Mouse (Mus musculus) cerebellum, postnatal 36 days (tissue): ENCODE measurements at regions not wholly inside any gene's neighbourhood (a gene's known extent, or its start where the extent isn't known, plus 50 kb on each side); places are given as distances from the start of the nearest gene placed in this dataset.
A peak's percentile ranks its signal among the peaks of the same experiment; 100 is the strongest.

Experiments used
- DNase-seq, 2 experiments: peaks; one replicate each; pipeline ENCODE4 v3.0.0; 2021 to 2022; ENCODE audit warnings: mixed read lengths in 2 of 2

DNA sequence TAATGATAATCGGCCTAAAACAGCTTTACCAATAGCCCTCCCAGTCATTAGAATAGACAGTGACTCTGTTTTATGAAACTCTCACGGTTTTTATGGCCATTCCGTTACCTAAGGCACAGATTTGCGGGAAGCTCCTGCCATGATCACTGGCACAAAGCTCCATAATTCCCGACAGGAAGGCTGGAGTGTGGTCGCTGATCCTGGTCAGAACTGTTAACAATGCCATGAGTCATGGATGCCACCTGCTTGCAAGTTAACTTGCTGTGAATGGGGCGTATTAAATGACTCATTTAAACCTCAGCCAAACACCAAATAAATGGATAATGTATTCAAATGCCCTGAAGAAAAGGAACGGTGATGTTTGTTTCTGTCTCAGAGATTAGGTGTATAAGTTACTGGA is 559.9 kb upstream of the Map3k7 start:
- DNase-seq: peak; percentile 9 to 24

DNA sequence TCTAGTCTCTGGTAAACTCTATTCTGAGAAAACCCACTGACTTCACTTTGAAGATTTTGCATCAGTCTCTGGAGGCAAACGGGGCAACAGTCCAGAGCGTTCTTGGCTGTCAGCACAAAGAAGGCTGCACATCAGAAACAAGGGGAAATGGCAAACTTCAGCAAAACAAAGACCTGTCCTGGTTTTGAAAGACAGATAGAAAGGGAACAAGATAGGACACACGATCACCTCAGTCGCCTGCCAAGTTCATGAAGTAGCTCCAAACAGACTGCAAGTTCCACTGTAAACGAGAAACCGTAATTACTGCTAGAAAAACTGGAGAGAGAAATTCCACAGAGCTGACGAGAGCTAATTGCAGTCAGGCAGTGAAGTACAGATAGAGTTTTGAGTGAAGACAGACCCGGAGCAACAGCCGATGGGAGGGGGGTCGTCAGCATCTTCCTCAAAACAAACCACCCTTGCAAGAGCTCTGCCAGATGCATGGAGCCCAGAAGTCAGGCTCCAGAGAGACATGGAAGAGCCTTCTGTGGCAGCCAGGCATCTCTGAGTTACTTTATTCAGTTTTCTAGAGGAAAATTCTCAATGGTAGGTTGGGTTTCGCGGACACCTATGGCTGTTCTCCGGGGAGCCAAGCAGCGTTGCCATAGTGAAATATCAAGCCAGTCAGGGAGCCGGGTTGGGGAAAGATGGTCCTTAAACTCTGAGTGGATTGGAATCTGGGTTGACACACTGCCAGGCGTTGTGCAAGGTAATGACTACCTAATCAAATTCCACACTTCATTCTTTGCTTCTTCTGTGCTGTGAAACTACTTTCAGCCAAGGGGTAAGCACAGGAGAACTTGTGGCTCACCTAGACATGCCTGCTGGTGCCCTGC is 558.8 kb upstream of the Map3k7 start:
- DNase-seq: no peak

DNA sequence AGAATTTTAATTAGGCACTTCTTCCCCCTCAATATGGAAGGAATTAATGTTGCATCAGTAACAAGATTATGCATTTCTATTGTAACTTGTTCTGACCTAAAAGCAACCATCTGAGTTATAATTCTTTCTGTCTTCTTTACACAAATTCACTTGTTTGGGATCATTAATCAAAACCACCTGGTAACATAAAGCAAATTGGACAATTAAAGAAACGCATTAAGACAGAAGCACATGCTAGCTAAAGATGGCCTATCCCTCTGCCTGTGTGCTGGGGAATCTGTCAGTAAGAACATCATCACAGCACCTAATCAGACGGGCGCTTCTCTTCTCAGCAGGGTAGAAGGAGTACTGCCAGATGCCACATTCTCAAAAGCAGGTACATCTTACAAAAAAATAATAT is 553.7 kb upstream of the Map3k7 start:
- no peak for DNase-seq

DNA sequence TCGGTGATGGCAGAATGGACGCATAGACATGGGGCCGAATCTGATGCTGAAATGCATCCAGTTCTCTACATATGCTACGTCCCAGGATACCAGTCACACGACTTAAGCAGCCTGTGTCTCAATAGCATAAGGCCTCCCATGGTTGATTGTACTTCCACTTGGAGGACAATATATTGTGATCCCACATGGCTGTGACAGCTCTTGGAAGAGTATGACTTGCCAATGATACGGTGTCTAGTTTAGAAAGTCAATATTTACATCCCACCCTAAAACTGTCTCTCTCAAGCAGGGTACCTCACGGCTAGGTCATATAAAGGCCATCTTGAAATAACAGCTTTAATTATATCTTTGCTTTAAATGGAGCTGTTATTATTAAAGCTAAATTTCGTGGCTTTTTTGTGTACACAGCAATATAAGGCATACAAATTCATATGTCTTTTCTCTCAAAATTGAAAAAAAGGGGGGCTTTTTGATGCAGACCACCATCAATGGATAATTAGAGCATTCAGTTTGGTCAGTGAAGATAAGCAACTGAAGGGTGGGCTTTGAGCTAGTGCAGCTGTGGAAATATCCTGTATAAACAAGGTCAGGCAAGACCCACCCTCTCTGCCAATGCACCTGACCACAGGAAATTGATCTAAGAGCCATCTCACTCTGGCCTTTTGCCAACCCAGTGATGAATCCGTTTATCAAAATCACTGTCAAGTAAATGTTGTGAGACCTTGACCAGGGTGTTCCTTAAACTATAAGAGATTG is 551.9 kb upstream of the Map3k7 start:
- no peak for DNase-seq

DNA sequence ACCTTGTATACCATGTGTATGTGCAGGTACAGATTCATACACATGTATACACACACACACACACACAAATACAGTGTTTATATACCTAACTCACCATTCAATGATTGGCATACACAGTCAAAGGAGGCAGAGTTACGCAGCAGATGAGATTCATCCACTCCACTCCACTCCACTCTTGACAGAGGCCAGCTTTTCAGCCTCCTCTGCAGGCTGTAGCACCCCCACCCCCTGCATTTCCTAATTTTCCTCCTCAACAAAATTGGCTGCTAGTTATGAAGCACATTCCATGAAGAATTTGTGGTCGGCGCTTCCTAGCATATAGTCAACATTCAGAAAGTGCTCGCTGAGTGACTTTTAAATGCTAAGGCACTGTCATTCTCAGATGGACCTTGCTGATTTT is 546.7 kb upstream of the Map3k7 start:
- DNase-seq: no peak

DNA sequence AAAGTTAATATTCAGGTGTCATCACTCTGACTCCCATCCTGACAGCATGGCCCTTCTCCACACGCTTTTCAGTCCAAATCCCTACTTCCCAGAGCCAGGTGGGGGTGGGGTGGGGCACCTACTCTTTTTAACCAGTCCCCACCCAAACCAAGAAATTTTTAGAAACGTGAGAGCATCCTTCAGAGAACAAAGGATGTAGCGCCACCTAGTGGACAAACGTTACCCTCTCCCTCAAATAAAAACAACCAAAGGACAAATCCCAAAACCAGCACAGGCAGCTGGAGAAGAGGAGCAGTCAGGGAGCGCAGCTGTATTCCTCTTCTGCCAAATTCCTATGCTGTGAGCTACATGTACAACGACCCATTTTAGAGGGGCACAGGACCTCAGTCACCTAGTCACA is 544.7 kb upstream of the Map3k7 start:
- peak; percentile 17 to 48 for DNase-seq

DNA sequence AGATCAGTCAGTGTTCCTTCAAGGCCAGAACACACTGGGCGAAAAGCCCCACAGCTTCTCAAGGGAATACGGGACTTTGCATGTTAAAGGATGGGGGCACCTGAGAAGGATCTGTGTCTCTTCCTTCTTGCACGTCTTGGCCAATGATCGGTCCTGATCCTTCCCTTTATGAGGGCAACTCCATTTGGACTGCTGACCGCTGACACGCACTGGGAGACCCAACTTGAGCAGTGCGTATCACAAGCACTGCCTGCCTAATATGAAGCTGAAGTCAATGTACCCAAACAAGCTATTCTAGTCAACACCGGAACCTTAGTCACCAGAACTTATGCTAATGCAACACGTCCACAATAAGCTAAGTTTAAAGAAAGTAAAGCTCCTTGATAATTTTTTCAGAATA is 543.7 kb upstream of the Map3k7 start:
- no peak for DNase-seq

DNA sequence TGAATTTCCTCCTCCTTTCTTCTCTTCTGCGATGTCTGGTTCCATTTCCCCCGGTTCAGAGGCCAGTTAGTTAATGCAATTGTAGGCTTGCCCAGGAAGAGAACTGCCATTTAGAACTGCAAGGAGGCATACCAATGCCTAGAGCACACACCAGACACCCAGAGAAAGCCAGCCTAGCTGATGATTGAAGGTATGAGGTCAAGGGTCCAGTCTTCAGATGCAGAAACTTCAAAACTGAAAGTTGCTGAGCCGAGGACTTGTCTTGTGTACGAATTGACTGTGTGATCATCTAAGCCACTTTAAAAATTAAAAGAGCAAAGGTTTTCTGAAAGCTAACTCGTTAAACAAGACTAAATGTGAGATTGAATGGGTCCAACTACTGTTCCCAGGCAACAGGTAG is 542.5 kb upstream of the Map3k7 start:
- DNase-seq: no peak

DNA sequence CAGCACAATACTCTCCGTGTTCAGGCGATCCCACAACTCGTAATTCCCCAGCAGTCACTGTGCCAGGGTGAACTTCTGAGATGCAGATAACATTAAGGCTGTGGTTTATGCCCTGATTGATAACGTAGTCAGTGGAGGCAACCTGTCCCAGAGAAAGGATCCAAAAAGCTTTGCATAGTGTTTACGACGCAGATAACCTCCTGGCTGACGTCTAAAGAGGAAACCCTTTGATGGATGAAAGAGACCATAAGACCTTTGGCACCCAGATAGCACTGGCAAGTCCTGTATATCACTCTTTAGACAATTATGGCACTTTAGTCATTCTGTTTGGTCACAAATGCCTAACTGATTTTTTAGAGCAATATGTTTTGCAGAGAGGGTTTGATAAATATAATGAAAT is 538.8 kb upstream of the Map3k7 start:
- DNase-seq: no peak

DNA sequence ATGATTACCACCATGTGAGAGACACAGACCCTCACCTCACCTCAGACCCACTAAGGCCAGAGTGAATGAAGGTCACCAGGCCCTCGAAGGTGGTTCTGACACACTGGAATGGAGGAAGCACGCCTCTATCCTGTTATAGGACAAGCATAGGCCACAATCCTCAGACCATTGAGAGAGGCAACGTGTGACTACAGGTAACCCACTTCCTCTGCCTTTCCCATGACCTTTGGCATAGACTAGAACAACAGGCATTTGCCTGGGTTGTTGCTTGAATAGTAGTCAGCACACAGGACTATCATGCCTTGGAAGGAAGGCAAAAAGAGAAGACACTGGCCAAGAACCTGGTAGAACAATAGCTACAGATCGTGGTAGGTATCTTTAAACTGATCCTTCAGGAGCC is 538.2 kb upstream of the Map3k7 start:
- DNase-seq: no peak

DNA sequence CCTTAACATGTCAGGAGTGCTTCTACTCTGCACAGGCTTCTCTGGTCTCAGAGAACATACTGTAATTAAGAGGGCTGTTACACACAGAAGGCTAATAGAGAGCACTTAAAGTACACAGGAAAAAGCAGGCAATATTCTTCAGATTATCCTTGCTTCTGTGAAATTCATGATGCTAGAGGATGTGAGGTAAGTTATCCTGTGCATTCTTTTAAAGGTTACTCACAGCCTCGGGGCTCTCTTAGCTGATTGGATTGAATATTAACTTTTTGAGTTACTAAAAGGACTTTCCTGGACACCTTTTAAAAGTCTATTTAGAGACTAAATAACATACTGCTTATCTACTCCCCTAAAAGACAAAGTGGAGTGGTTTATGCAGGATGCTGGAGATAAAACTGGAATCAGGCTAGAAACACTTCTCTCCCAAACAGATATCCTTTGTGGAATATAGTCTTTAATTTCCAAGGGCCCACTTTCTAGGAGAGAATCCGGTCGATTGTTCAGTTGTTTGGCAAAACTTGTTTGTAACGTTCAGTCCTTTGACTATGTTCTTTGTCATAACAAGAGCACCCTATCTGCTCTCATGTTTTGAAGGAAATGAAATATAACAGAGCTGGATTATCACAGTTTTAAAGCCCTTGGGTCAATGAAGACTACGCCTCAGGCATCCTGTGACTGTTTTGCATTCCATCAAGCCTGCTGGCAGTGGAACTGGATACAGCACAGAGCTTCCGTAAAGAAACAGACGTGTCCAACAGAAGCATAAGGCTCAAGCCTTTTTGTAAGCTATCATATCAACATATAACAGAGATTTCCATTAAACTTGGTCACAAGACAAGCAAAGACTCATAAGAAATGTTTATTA is 537.5 kb upstream of the Map3k7 start:
- DNase-seq: no peak

DNA sequence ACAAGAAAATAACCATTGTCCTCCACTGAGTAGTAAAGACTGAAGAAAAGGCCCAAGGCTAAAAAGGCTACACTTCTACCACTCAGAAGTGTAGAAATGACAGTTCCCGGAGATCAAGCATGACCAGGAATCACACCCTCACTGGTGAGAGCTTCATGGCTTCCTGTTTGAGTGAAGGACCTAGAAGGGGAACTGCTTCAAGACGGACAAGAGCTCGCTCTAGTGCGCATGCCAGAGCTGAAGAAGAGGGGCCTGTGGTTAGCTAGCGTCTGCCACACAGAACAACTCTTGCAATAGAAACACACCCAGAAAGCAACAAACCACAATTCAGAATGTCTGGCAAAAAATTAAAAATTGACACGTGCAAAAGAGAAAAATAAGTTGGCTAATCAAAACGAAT is 530.0 kb upstream of the Map3k7 start:
- no peak for DNase-seq

DNA sequence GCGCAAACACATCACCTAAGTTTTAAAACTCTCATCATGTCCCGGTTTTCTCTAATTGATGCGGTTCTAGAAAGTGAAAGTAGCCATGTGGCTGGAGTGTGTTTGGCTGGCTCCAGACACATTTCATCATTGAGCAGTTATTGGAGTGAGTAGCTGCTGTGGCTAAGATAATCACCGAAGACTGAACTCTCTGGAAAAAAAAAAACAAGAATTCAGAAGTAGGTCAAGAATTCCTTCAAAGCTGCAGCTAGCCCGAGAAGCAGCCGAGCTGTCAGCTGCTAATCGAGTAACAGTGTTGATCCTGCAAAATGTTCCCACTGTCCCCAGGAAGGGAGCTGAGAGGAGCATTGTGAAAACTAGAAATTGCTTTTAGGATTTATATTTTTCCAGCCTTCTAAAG is 509.0 kb upstream of the Map3k7 start:
- DNase-seq: no peak

DNA sequence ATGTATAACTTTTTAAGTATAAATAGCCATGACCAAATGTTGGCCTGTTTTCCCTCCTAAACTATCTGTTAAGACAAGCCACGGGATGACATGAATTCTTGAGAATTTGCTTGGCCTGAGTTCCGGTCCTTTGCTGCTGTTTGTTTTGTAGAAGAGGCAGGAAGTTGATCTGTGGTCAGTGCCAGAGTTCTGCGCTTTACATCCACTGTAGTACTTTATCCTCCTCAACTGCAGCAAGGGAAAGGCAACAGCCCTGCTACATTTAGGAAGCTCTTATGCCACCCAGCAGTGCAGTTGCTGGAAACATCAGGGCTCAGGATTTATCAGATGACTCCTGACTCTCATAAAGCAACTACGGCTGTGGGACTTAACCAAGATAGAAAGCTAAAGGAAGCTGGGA is 508.4 kb upstream of the Map3k7 start:
- no peak for DNase-seq

DNA sequence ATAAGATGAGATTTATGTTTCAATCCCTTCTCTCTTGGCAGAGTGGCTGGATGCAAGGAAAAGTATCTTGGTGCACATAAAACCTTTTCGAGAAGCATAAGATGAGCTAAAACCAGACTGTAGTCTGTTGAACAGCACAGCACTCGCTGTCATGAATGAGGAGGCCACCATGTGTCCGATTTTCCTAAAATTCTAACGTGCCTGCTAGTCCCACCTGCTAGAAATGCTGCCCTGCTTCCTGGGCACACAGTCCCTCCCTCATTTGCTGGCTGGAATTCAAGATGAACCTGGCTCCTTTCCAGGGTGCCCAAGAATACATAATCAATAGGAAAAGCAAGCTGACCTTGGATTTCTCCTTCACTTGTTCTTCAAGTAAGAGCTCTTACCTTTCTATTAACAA is 501.4 kb upstream of the Map3k7 start:
- no peak for DNase-seq

DNA sequence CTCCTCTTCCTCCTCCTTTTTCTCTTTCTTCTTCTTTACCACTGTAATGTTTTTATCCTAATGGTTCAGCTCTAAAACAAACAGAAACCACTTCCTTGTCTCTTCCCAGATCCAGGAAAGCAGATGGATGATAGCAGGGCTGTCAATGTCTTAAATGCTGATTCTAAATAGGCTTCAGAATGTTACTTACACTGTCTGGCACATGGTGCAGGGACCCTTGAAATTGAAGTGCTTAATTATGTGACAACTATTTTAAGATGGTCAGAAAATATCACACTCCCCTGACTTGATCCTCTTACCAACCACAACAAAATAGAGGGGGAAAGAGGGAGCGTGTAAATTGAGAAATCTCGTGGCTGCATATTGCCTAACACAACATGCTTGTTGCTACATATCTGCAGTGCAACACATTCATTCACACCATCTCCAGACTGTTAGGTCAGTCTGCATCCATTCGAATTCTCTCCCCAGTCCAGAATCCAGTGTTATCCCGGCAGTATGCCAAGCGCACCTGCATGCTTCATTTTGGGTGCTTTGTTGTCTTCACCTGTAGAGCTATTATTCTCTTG is 500.7 kb upstream of the Map3k7 start:
- DNase-seq: no peak

DNA sequence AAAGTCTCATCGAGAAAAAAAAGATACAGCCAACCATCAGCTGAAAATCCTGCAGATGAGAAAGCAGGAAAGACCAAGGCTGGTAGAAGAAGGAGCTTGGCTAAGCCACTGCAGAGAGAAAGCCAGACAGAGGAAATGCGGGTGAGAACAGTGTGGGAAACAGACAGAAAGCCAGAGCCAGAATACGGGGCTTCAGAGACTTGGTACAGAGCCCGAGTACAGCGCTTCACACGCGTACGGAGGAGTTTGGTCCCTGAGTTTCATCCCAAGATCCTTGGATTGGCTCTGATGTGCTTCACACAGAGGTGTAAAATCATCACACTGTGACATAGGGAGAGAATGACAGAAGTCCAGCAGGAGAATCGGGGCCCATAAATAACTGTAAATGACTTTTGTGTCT is 495.6 kb upstream of the Map3k7 start:
- DNase-seq: peak in 1 of 2 experiments; percentile 5

DNA sequence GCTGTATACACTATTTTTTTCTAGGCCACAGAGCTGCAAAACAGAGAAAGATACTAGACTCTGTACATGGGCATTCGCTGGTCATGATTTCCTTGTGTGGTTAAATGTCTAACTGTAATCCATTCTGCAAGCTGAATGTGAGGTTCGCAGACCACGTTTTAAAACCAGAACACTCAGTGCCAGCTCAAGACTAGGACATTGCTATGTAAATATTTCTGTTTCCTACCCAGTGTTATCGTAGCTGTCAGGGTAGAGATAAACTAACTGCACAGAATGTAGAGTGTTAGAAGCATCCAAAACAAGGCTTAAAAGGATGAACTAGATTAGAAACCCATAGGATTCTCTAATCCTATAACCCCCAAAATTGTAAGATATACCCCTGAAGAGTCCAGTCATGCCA is 494.1 kb upstream of the Map3k7 start:
- no peak for DNase-seq

DNA sequence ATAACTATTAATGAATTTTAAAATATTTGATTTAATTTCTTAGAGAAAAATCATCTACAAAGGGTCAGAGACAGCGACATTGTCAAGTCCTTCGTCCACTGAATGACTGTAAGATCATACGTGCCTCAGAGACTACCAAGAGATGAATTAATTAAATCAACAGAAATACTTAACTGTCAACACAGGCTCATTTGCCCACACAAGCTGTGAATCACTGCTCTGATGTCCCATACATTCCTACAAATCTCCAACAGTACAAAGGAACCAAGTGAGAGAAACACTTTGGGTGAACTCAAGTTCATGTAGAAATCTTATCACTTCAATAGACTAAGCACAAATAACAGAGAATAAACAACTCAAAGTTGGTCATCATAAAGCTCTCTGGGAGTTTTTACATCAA is 471.4 kb upstream of the Map3k7 start:
- DNase-seq: no peak

DNA sequence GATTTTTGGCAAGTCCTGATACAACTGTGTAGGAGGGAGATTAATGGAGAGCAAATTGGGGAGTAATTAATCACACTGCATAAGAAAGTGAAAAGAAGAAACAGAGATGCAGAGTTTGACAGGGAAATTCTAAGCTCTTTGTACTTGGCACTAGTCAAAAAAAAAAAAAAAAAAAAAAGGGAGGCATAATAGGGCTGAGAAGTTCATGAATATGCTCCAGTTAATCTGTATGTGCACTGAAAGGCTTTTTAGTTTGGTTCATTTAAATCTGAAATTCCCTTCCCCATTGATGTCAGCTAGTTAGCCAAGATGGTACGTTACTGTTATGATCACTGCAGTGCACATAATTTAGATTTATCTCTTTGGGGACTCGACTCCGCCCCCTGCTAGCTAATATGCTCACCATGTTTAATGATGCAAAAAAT is 470.8 kb upstream of the Map3k7 start:
- DNase-seq: no peak

DNA sequence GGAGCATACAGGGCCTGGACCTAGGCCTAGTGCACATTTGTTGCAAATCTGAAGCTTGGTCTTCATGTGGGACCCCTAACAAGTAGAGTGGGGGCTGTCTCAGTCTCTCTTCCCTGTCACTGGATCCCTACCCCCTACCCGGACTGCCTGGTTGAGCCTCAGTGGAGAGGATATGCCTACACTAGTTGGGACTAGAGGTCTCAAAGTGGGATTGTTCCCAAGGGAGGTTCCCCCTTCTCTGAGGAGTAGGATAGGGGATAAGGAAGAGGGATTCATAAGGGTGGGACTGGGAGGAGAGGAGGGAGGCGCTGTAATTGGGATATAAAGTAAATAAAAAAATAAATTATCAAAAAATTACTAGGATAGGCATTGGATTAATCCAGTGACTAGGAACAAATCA is 464.0 kb upstream of the Map3k7 start:
- no peak for DNase-seq

DNA sequence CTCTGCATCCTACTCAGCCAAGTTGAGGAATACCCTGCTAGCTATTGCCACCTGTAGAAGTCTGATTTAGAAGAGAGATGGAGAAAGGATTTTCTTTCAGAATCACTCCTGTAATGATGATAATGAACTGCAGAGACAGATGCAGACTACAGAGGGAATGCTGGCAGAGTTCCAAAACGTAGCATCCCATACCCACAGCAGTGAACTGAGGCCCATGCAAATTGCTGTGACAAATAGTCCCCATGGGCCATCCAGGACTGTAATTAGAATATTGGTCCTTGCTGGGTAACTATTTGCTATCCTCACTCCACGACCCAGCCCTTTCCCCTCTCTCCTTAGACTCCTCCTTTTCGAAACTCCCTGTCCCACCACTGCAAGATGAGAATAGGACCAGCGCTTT is 463.5 kb upstream of the Map3k7 start:
- no peak for DNase-seq

DNA sequence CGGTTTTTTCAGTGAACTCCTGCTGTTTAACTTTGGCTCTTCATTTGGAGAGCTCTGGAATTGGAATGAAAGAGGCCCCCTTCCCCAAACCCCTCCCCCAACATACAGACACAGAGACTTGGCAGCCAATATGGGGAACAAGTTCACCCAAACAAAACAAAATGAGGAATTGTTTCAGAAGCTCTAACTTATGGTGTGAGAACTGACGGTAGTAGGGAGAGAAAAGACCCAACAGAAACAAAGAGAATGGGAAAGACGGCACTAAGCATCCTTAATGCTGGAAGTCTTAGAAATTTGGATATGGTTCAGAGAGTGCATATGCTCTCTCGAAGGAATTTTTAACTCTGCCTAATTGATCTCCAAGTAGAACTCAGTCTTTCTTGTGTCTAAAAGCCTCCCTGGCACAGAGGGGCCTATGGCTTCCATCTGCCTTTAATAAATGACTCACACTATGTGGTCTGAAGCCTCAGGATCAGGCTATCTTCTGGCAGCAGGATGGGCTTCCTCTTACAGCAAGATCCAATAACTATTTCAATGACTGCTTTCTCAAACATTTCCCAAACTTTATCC is 438.2 kb upstream of the Map3k7 start:
- no peak for DNase-seq
